Mouse (Mus musculus): ENCODE results near the gene Eps15l1. TPM values are rescaled to one million over a fixed set of nuclear protein-coding genes. Genes with fewer than 3 reads are reported as not detected.
A peak's percentile ranks its signal among the peaks of the same experiment; 100 is the strongest.

Eps15l1 gene
- total RNA-seq (2017) = 48.6 to 98.2 TPM (median 55.6 TPM) in 3 replicates

- peak; percentile 95 for ATAC-seq (replicated peaks; ENCODE audit: insufficient number of reproducible peaks, low FRiP score, low TSS enrichment, poor library complexity, severe bottlenecking)
Observed at GRCm38 (mm10) chr8:72421362-72422335, at the start of gene Eps15l1. Gene Eps15l1 (minus strand): TSS chr8:72421460.

- no peak for ATAC-seq (replicated peaks; ENCODE audit: insufficient number of reproducible peaks, low FRiP score, low TSS enrichment, poor library complexity, severe bottlenecking)
Observed at GRCm38 (mm10) chr8:72470684-72471083, 49.4 kb upstream of the Eps15l1 start.

- no peak for ATAC-seq (replicated peaks; ENCODE audit: insufficient number of reproducible peaks, low FRiP score, low TSS enrichment, poor library complexity, severe bottlenecking)
Observed at GRCm38 (mm10) chr8:72469984-72470383, 48.7 kb upstream of the Eps15l1 start.

GRCm38 (mm10) chr8:72469243-72469642, 48.0 kb upstream of the Eps15l1 start:
- no peak for ATAC-seq (replicated peaks; ENCODE audit: insufficient number of reproducible peaks, low FRiP score, low TSS enrichment, poor library complexity, severe bottlenecking)

- no peak for ATAC-seq (replicated peaks; ENCODE audit: insufficient number of reproducible peaks, low FRiP score, low TSS enrichment, poor library complexity, severe bottlenecking)
Observed at GRCm38 (mm10) chr8:72464211-72464610, 43.0 kb upstream of the Eps15l1 start.

- ATAC-seq (replicated peaks; ENCODE audit: insufficient number of reproducible peaks, low FRiP score, low TSS enrichment, poor library complexity, severe bottlenecking) = no peak
Observed at GRCm38 (mm10) chr8:72459881-72460533, 38.7 kb upstream of the Eps15l1 start.

- ATAC-seq (replicated peaks; ENCODE audit: insufficient number of reproducible peaks, low FRiP score, low TSS enrichment, poor library complexity, severe bottlenecking) = no peak
Observed at GRCm38 (mm10) chr8:72458457-72458856, 37.2 kb upstream of the Eps15l1 start.

GRCm38 (mm10) chr8:72457806-72458205, 36.5 kb upstream of the Eps15l1 start:
- ATAC-seq (replicated peaks; ENCODE audit: insufficient number of reproducible peaks, low FRiP score, low TSS enrichment, poor library complexity, severe bottlenecking) = no peak

- ATAC-seq (replicated peaks; ENCODE audit: insufficient number of reproducible peaks, low FRiP score, low TSS enrichment, poor library complexity, severe bottlenecking) = no peak
Observed at GRCm38 (mm10) chr8:72455317-72455716, 34.1 kb upstream of the Eps15l1 start.

GRCm38 (mm10) chr8:72453904-72454303, 32.6 kb upstream of the Eps15l1 start:
- no peak for ATAC-seq (replicated peaks; ENCODE audit: insufficient number of reproducible peaks, low FRiP score, low TSS enrichment, poor library complexity, severe bottlenecking)

- ATAC-seq (replicated peaks; ENCODE audit: insufficient number of reproducible peaks, low FRiP score, low TSS enrichment, poor library complexity, severe bottlenecking) = no peak
Observed at GRCm38 (mm10) chr8:72451516-72451915, 30.3 kb upstream of the Eps15l1 start.

GRCm38 (mm10) chr8:72445071-72445470, 23.8 kb upstream of the Eps15l1 start:
- no peak for ATAC-seq (replicated peaks; ENCODE audit: insufficient number of reproducible peaks, low FRiP score, low TSS enrichment, poor library complexity, severe bottlenecking)

- ATAC-seq (replicated peaks; ENCODE audit: insufficient number of reproducible peaks, low FRiP score, low TSS enrichment, poor library complexity, severe bottlenecking) = no peak
Observed at GRCm38 (mm10) chr8:72443994-72444350, 22.7 kb upstream of the Eps15l1 start.

GRCm38 (mm10) chr8:72443338-72443993, 22.2 kb upstream of the Eps15l1 start, which contains the start of the genes Calr3 and 1700030K09Rik:
Gene Calr3 (minus strand): TSS chr8:72443870.
Gene 1700030K09Rik (plus strand): TSS chr8:72443880.
- peak; percentile 100 for ATAC-seq (replicated peaks; ENCODE audit: insufficient number of reproducible peaks, low FRiP score, low TSS enrichment, poor library complexity, severe bottlenecking)

GRCm38 (mm10) chr8:72438248-72439015, 17.2 kb upstream of the Eps15l1 start:
- no peak for ATAC-seq (replicated peaks; ENCODE audit: insufficient number of reproducible peaks, low FRiP score, low TSS enrichment, poor library complexity, severe bottlenecking)

- no peak for ATAC-seq (replicated peaks; ENCODE audit: insufficient number of reproducible peaks, low FRiP score, low TSS enrichment, poor library complexity, severe bottlenecking)
Observed at GRCm38 (mm10) chr8:72434952-72435351, 13.7 kb upstream of the Eps15l1 start.

GRCm38 (mm10) chr8:72429676-72430075, 8.4 kb upstream of the Eps15l1 start:
- no peak for ATAC-seq (replicated peaks; ENCODE audit: insufficient number of reproducible peaks, low FRiP score, low TSS enrichment, poor library complexity, severe bottlenecking)

GRCm38 (mm10) chr8:72422926-72423325, 1.7 kb upstream of the Eps15l1 start:
- no peak for ATAC-seq (replicated peaks; ENCODE audit: insufficient number of reproducible peaks, low FRiP score, low TSS enrichment, poor library complexity, severe bottlenecking)

Data from monocyte, adult 5-6 weeks (primary cell).